Mouse (Mus musculus) liver (tissue): ENCODE measurements around the gene 4930505A04Rik.
"Not testable (repeated sequence)": the region's sequence is repeated elsewhere in the genome, so short reads cannot be mapped to it uniquely, and the experiment has no call there.

Experiments
- DNase-seq: peaks from one replicate; pipeline ENCODE4 v3.0.0-alpha.2; 2020; ENCODE audit warnings: mixed read lengths

The 4930505A04Rik gene

GRCm38 (mm10) chr11:30471751-30472593 is at the start of gene 4930505A04Rik:
4930505A04Rik (minus strand) TSS chr11:30471827.
- DNase-seq, result peak; percentile 74

DNA sequence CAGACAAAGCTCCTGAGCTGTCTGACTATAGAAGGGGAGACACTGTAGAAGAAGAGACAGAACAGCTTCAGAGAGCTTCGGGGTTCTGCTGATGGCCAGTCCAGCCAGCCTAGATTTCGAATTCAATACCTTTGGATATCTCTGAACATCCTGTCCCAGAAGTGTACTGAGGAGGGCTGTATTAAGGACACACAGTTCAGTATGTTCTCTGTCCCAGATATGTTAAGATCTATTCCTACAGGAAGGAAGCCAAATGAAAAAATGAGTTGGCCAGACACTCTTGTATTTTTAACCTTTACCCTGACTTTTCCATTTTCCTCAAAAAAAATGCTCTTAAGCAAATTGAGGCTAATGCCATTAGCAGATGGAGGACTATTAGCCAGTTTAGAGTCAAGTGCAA is 45.5 kb upstream of the 4930505A04Rik start:
- DNase-seq, result no peak

DNA sequence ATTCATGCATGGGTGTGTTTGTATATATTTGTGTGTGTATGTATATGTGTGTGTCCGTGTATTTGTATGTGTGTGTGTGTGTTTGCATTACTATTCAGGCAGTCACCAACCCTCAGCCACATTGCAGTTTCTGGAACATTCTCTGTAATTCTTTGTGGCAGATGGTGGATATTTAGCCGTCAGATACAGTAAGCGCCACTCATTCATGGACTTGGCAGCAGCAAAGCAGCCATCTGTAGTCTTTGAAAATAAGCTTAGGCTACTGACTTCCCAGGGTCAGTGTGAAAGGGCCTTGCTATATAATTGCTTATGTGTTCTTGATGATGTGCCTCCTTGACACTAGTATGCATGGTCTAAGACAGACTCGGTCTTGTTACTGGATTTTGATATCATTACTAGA is 36.6 kb upstream of the 4930505A04Rik start:
- no peak for DNase-seq

DNA sequence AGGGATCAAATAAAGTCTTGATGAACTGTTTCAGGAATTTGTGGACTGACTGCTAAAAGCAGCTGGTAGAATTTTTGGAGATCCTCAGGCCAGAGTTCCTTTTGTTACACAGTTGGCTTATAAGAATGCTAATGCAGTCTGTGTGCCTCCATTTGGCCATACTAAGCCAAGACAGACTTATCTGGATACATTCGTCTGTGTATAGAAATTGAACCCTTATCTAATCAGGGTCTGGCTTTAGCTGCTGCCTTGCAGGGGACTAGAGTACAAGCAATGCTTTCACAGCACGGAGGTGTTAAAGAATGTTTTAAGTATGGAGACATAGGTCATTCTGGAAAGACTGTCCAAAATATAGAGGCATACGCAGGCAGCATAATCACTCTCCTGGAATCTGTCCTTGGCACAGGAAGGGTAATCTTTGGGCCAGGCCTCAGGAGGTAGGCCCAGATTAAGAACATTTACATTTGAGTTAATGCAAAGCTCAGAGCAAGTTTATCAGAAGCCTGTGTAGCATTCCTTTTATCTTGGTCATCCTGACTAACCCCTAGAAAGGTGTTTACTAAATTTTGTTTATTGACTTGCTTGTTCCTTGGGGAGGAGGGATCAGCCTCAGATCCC is 27.2 kb upstream of the 4930505A04Rik start:
- DNase-seq, result no peak

GRCm38 (mm10) chr11:30497151-30497550 is 25.5 kb upstream of the 4930505A04Rik start:
- no peak for DNase-seq

- no peak for DNase-seq
Measured at GRCm38 (mm10) chr11:30491515-30492260, 20.1 kb upstream of the 4930505A04Rik start.

GRCm38 (mm10) chr11:30488183-30488582 is 16.6 kb upstream of the 4930505A04Rik start:
- DNase-seq, result no peak

- no peak for DNase-seq
Measured at GRCm38 (mm10) chr11:30483286-30483685, 11.7 kb upstream of the 4930505A04Rik start.

- DNase-seq, result no peak
Measured at GRCm38 (mm10) chr11:30471187-30471586, 440 bp downstream of the 4930505A04Rik start.

DNA sequence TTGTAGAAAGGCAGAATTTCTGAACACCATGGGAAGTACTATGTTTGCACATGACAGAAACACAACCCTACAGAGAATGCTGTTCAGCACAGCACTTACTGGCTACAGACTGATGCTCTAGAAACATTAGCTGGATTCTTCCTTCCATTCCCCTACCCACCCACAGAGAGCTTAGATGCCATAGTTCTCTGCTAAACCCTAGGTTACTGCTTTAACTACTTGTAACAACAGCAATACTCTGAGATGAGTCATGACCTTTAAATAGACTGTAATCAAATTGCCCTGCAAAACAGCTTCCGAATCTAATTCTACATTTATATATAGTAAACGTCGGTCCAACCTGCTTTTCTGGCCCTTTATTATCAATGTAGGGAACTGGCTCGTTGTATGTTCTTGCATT is 17.3 kb downstream of the 4930505A04Rik start:
- no peak for DNase-seq

- DNase-seq, result no peak
Measured at GRCm38 (mm10) chr11:30448126-30448525, 23.5 kb downstream of the 4930505A04Rik start.

DNA sequence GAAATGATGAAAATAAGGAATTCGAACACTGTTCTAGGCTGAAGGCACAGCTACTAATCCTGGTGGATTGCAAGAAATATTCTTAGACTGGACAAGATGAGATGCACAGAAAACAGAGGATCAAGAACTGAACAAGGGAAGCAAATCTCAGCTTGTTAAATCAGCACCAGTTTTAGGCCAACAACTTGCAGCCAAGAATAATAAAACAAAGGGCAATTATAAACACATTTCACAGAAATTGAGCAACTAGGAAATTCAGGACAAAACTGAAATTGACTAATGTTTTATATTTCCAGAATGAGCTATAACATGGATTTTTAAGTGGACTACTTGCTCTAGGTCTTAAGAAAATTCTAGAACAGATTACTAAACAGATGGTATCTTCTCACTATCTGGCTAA is 24.1 kb downstream of the 4930505A04Rik start:
- DNase-seq, result no peak

GRCm38 (mm10) chr11:30444192-30444905 is 27.3 kb downstream of the 4930505A04Rik start:
- not testable (repeated sequence) for DNase-seq

DNA sequence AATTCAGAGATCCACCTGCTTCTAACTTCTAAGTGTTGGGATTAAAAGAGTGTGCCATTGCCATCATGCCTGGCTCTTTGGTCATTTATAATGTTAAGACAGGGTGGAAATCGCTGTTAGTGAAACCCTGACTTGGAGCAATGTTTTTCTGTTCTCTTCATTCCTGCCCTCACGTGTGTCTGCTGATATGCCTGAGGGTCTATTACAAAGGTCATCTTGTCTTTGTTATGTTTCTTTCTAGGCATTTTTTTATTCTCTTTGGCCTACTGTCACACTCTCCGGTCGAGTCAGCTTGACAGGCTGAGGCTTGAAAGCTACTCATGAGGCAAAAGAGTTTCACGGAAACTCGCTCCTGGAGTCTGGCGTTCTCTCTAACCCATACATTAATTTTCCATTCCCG is 27.9 kb downstream of the 4930505A04Rik start:
- no peak for DNase-seq

DNA sequence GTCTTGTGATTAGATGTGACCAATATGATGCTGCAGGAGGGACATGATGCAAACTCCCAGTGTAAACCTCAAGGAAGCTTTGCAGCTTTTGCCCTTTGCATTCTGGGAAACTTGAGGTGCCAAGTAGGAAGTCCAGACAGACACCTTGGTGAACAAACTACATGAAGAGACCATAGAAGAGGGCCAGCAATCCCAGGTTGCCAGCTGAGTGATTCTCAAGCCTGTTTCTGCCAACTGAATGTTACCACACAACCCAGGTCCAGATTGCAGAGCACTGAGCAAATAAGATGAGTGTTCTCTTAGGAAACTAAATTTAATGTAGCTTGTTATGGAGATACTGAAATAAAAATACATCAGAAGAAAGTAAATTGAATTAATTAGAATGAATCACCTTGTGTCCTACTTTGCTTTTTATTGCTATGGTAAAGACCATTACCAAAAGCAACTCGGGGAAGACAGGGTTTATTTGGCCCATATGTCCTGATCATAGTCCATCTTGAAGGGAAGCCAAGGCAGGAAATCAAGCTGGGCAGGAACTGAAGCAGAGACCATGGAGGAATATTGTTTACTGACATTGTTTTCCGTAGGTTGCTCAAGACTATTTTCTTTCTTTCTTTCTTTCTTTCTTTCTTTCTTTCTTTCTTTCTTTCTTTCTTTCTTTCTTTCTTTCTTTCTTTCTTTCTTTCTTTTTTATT is 38.2 kb downstream of the 4930505A04Rik start:
- DNase-seq, result no peak

DNA sequence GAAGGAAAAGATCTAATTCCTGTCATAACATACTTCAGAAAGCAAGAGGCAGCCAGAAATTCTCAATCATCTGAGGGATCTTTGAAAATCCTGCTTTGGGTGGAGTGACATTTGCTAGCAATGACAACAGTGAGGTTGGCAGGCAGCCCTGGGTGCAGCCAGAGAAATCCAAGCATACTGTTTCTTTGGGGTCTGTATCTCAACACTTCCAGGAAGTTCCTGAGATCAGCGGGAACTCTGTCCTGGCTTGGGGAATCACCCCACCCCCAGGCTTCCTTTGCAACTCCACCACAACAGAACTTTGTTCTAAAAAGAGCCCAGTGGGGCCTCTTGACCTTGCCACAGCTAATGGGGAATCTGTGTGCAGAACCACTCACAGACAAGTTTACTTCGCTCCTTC is 66.0 kb downstream of the 4930505A04Rik start:
- no peak for DNase-seq

- DNase-seq, result no peak
Measured at GRCm38 (mm10) chr11:30404619-30405200, 66.9 kb downstream of the 4930505A04Rik start.

- no peak for DNase-seq
Measured at GRCm38 (mm10) chr11:30394351-30394750, 77.3 kb downstream of the 4930505A04Rik start.

- DNase-seq, result no peak
Measured at GRCm38 (mm10) chr11:30383076-30383475, 88.6 kb downstream of the 4930505A04Rik start.
